Mouse (Mus musculus): ENCODE data around the gene Hist1h3c. TPM values are rescaled to one million over a fixed set of nuclear protein-coding genes. Genes with fewer than 3 reads are reported as not detected.

The Hist1h3c gene
- polyA plus RNA-seq, 1 experiment, result 1.2 TPM

- peaks cover 29% of the 10 kb centered on the region for H3K4me1 ChIP-seq (ENCODE audit: control insufficient read depth, insufficient read depth, low read length)
- H3K4me3 ChIP-seq (ENCODE audit: insufficient read depth, low read length), result peak overlapping the region; percentile 59
- H3K27ac ChIP-seq (ENCODE audit: insufficient read depth, low read depth, low read length), result peak overlapping the region; percentile 59
- no peak for TF ChIP-seq CTCF (IDR thresholded peaks at IDR 0.05; ENCODE audit: low read depth, low read length)
Observed at GRCm38 (mm10) chr13:23764324-23765171, 19.1 kb upstream of the Hist1h3c start.

- Histone ChIP-seq H3K4me3 (ENCODE audit: insufficient read depth, low read length) (peak within 1 kb of the TSS; percentile 59), H3K27ac (ENCODE audit: insufficient read depth, low read depth, low read length) (peak within 1 kb of the TSS; percentile 72), H3K4me1 (ENCODE audit: control insufficient read depth, insufficient read depth, low read length) (peaks cover 24% of the 10 kb centered on the region)
- TF ChIP-seq CTCF (IDR thresholded peaks at IDR 0.05; ENCODE audit: low read depth, low read length) (no peak), POLR2A (IDR thresholded peaks at IDR 0.05; ENCODE audit: borderline replicate concordance, low read depth, low read length) (0 out of 2 replicates have a peak, but pooled peaks have one; percentile 80)
Observed at GRCm38 (mm10) chr13:23763586-23764323, 18.4 kb upstream of the Hist1h3c start, which contains the start of gene Hist1h1a. TSS of gene Hist1h1a (plus strand) at chr13:23763666.

- H3K4me3 ChIP-seq (ENCODE audit: insufficient read depth, low read length), result peak overlapping the region; percentile 59
- peak overlapping the region; percentile 72 for H3K27ac ChIP-seq (ENCODE audit: insufficient read depth, low read depth, low read length)
Observed at GRCm38 (mm10) chr13:23763242-23763585, 17.8 kb upstream of the Hist1h3c start.

GRCm38 (mm10) chr13:23761871-23762821 is 16.7 kb upstream of the Hist1h3c start, which contains the start of gene Hist1h3a:
TSS of gene Hist1h3a (minus strand) at chr13:23762386.
- peak within 1 kb of the TSS; percentile 59 for H3K4me3 ChIP-seq (ENCODE audit: insufficient read depth, low read length)
- peak within 1 kb of the TSS; percentile 72 for H3K27ac ChIP-seq (ENCODE audit: insufficient read depth, low read depth, low read length)
- H3K4me1 ChIP-seq (ENCODE audit: control insufficient read depth, insufficient read depth, low read length), result peaks cover 22% of the 10 kb centered on the region

More at GRCm38 (mm10) chr13:23763242-23763585, 17.8 kb upstream of the Hist1h3c start:
- peaks cover 22% of the 10 kb centered on the region for H3K4me1 ChIP-seq (ENCODE audit: control insufficient read depth, insufficient read depth, low read length)
- TF ChIP-seq CTCF (IDR thresholded peaks at IDR 0.05; ENCODE audit: low read depth, low read length), result no peak
- no peak for TF ChIP-seq POLR2A (IDR thresholded peaks at IDR 0.05; ENCODE audit: borderline replicate concordance, low read depth, low read length)

- TF ChIP-seq CTCF (IDR thresholded peaks at IDR 0.05; ENCODE audit: low read depth, low read length) (no peak), POLR2A (IDR thresholded peaks at IDR 0.05; ENCODE audit: borderline replicate concordance, low read depth, low read length) (0 out of 2 replicates have a peak, but pooled peaks have one; percentile 54)
- peak within 1 kb of the TSS; percentile 72 for H3K27ac ChIP-seq (ENCODE audit: insufficient read depth, low read depth, low read length)
- H3K4me1 ChIP-seq (ENCODE audit: control insufficient read depth, insufficient read depth, low read length), result peaks cover 22% of the 10 kb centered on the region
- peak within 1 kb of the TSS; percentile 58 for H3K4me3 ChIP-seq (ENCODE audit: insufficient read depth, low read length)
Observed at GRCm38 (mm10) chr13:23760972-23761864, 15.8 kb upstream of the Hist1h3c start, which contains the start of gene Hist1h4a. TSS of gene Hist1h4a (minus strand) at chr13:23761230.

GRCm38 (mm10) chr13:23760240-23760971 is 15.0 kb upstream of the Hist1h3c start:
- no peak for TF ChIP-seq POLR2A (IDR thresholded peaks at IDR 0.05; ENCODE audit: borderline replicate concordance, low read depth, low read length)
- TF ChIP-seq CTCF (IDR thresholded peaks at IDR 0.05; ENCODE audit: low read depth, low read length), result no peak
- Histone ChIP-seq H3K4me3 (ENCODE audit: insufficient read depth, low read length) (peak overlapping the region; percentile 58), H3K27ac (ENCODE audit: insufficient read depth, low read depth, low read length) (peak overlapping the region; percentile 40), H3K4me1 (ENCODE audit: control insufficient read depth, insufficient read depth, low read length) (peaks cover 25% of the 10 kb centered on the region)

- TF ChIP-seq CTCF (IDR thresholded peaks at IDR 0.05; ENCODE audit: low read depth, low read length) (no peak), POLR2A (IDR thresholded peaks at IDR 0.05; ENCODE audit: borderline replicate concordance, low read depth, low read length) (no peak)
- Histone ChIP-seq H3K27ac (ENCODE audit: insufficient read depth, low read depth, low read length) (peak overlapping the region; percentile 40), H3K4me3 (ENCODE audit: insufficient read depth, low read length) (peak overlapping the region; percentile 58; the same call in 1 of the 2 replicates), H3K4me1 (ENCODE audit: control insufficient read depth, insufficient read depth, low read length) (peaks cover 29% of the 10 kb centered on the region)
Observed at GRCm38 (mm10) chr13:23759916-23760239, 14.5 kb upstream of the Hist1h3c start.

GRCm38 (mm10) chr13:23759251-23759771 is 13.9 kb upstream of the Hist1h3c start:
- Histone ChIP-seq H3K27ac (ENCODE audit: insufficient read depth, low read depth, low read length) (no peak overlapping the region), H3K4me3 (ENCODE audit: insufficient read depth, low read length) (no peak overlapping the region), H3K4me1 (ENCODE audit: control insufficient read depth, insufficient read depth, low read length) (peaks cover 25% of the 10 kb centered on the region)
- TF ChIP-seq CTCF (IDR thresholded peaks at IDR 0.05; ENCODE audit: low read depth, low read length), result no peak
- TF ChIP-seq POLR2A (IDR thresholded peaks at IDR 0.05; ENCODE audit: borderline replicate concordance, low read depth, low read length), result no peak

Measured in bone marrow macrophage, adult 2 months (primary cell).